Mouse (Mus musculus): ENCODE data around the gene Mthfsd. TPM values are rescaled to one million over a fixed set of nuclear protein-coding genes. Genes with fewer than 3 reads are reported as not detected.

Gene Mthfsd
- polyA plus RNA-seq, 1 experiment from 2014 or later, result 48.9 TPM

DNA sequence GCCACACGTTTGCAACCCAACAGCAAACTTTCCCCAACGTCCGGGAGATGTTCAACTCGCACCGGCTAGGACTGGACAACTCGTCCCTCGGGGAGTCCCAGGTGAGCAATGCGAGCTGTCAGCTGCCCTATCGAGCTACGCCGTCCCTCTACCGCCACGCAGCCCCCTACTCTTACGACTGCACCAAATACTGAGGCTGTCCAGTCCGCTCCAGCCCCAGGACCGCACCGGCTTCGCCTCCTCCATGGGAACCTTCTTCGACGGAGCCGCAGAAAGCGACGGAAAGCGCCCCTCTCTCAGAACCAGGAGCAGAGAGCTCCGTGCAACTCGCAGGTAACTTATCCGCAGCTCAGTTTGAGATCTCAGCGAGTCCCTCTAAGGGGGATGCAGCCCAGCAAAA lies 9.7 kb upstream of the Mthfsd start:
- Histone ChIP-seq H3K36me3 (ENCODE audit: control insufficient read depth, insufficient read depth, low read length) (no peaks in the 10 kb centered on the region), H3K27ac (ENCODE audit: low read length) (no peak overlapping the region), H3K4me3 (ENCODE audit: low read length) (peak overlapping the region; percentile 18; the same call in 1 of the 2 replicates), H3K4me1 (ENCODE audit: control insufficient read depth, insufficient read depth, low read length) (peaks cover 15% of the 10 kb centered on the region), H3K9me3 (ENCODE audit: control insufficient read depth, low read length) (0 out of 2 replicates have a peak, but pooled peaks cover 3% of the 10 kb centered on the region), H3K27me3 (replicated peaks; ENCODE audit: control insufficient read depth, insufficient read depth, low read length) (peaks cover 80% of the 10 kb centered on the region), H3K4me2 (ENCODE audit: low read depth, low read length) (peak overlapping the region; percentile 90; the same call in 1 of the 2 replicates), H3K9ac (ENCODE audit: low read depth, low read length) (no peak overlapping the region)
- ATAC-seq, result no peak
- 1% methylated on average over 28 of the region's 28 CpGs for WGBS

DNA sequence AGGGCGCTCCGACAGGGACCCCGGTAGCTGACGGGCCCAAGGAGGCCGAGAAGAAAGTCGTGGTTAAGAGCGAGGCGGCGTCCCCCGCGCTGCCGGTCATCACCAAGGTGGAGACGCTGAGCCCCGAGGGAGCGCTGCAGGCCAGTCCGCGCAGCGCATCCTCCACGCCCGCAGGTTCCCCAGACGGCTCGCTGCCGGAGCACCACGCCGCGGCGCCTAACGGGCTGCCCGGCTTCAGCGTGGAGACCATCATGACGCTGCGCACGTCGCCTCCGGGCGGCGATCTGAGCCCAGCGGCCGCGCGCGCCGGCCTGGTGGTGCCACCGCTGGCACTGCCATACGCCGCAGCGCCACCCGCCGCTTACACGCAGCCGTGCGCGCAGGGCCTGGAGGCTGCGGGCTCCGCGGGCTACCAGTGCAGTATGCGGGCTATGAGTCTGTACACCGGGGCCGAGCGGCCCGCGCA lies 9.0 kb upstream of the Mthfsd start:
- H3K9ac ChIP-seq (ENCODE audit: low read depth, low read length), result no peak overlapping the region
- WGBS, result 1% methylated on average over 62 of the region's 62 CpGs
- H3K27ac ChIP-seq (ENCODE audit: low read length), result no peak overlapping the region
- H3K4me2 ChIP-seq (ENCODE audit: low read depth, low read length), result peak overlapping the region; percentile 90
- ATAC-seq, result no peak
- H3K4me1 ChIP-seq (ENCODE audit: control insufficient read depth, insufficient read depth, low read length), result peaks cover 15% of the 10 kb centered on the region
- H3K36me3 ChIP-seq (ENCODE audit: control insufficient read depth, insufficient read depth, low read length), result no peaks in the 10 kb centered on the region
- 0 out of 2 replicates have a peak, but pooled peaks cover 3% of the 10 kb centered on the region for H3K9me3 ChIP-seq (ENCODE audit: control insufficient read depth, low read length)
- H3K4me3 ChIP-seq (ENCODE audit: low read length), result peak overlapping the region; percentile 58
- peaks cover 73% of the 10 kb centered on the region for H3K27me3 ChIP-seq (replicated peaks; ENCODE audit: control insufficient read depth, insufficient read depth, low read length)

DNA sequence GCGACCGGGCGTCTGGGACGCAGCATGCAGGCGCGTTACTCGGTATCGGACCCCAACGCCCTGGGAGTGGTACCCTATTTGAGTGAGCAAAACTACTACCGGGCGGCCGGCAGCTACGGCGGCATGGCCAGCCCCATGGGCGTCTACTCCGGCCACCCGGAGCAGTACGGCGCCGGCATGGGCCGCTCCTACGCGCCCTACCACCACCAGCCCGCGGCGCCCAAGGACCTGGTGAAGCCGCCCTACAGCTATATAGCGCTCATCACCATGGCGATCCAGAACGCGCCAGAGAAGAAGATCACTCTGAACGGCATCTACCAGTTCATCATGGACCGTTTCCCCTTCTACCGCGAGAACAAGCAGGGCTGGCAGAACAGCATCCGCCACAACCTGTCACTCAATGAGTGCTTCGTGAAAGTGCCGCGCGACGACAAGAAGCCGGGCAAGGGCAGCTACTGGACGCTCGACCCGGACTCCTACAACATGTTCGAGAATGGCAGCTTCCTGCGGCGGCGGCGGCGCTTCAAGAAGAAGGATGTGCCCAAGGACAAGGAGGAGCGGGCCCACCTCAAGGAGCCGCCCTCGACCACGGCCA lies 8.5 kb upstream of the Mthfsd start:
- Histone ChIP-seq H3K9me3 (ENCODE audit: control insufficient read depth, low read length) (0 out of 2 replicates have a peak, but pooled peaks cover 3% of the 10 kb centered on the region), H3K27me3 (replicated peaks; ENCODE audit: control insufficient read depth, insufficient read depth, low read length) (peaks cover 69% of the 10 kb centered on the region), H3K4me2 (ENCODE audit: low read depth, low read length) (peak overlapping the region; percentile 90), H3K27ac (ENCODE audit: low read length) (no peak overlapping the region), H3K4me3 (ENCODE audit: low read length) (peak overlapping the region; percentile 58), H3K4me1 (ENCODE audit: control insufficient read depth, insufficient read depth, low read length) (peaks cover 15% of the 10 kb centered on the region), H3K9ac (ENCODE audit: low read depth, low read length) (peak overlapping the region; percentile 61), H3K36me3 (ENCODE audit: control insufficient read depth, insufficient read depth, low read length) (no peaks in the 10 kb centered on the region)
- peak; percentile 39; the same call in 1 of the 2 replicates for ATAC-seq
- WGBS, result under 1% methylated on average over 51 of the region's 55 CpGs

DNA sequence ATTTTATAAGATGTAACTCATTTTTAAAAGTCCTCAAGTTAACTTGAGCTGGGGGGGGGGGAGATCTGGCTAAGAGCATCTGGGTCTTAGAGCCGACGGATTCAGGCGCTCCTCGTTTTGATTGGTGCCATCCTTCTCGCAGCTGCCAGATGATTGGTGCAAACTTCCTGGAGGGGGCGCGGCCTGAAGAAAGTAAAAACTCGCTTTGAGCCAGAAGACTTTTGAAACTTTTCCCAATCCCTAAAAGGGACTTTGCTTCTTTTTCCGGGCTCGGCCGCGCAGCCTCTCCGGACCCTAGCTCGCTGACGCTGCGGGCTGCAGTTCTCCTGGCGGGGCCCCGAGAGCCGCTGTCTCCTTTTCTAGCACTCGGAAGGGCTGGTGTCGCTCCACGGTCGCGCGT lies 7.8 kb upstream of the Mthfsd start, which contains the start of gene Foxc2:
Foxc2 (plus strand) TSS at position 224 of the 400 bp plus-strand sequence.
- Histone ChIP-seq H3K9me3 (ENCODE audit: control insufficient read depth, low read length) (0 out of 2 replicates have a peak, but pooled peaks cover 3% of the 10 kb centered on the region), H3K9ac (ENCODE audit: low read depth, low read length) (peak within 1 kb of the TSS; percentile 61), H3K27me3 (replicated peaks; ENCODE audit: control insufficient read depth, insufficient read depth, low read length) (peaks cover 63% of the 10 kb centered on the region), H3K4me1 (ENCODE audit: control insufficient read depth, insufficient read depth, low read length) (peaks cover 15% of the 10 kb centered on the region), H3K36me3 (ENCODE audit: control insufficient read depth, insufficient read depth, low read length) (no peaks in the 10 kb centered on the region), H3K27ac (ENCODE audit: low read length) (no peak within 1 kb of the TSS), H3K4me3 (ENCODE audit: low read length) (peak within 1 kb of the TSS; percentile 58), H3K4me2 (ENCODE audit: low read depth, low read length) (peak within 1 kb of the TSS; percentile 90)
- peak; percentile 71 for ATAC-seq
- WGBS, result under 1% methylated on average over 25 of the region's 25 CpGs

DNA sequence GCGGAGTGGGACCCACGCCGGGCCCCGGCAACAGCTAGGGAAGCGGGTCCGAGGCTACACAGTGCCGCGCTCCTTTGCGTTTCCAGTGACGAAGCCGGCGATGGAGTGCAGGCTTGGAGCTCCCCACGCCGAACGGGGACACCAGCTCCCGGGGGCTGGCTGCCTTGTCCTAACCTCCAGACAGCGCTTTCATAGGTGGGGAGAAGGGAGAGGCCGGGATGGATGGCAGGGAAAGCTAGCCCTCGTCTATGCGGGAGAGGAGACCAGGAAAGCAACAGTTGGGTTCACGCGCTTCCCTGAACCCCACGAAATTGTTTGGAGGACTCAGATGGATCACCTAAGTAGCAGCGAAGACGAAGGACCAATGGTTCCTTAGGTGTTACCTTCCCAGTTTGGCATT lies 6.9 kb upstream of the Mthfsd start:
- H3K9ac ChIP-seq (ENCODE audit: low read depth, low read length), result no peak overlapping the region
- no peak overlapping the region for H3K4me2 ChIP-seq (ENCODE audit: low read depth, low read length)
- H3K27me3 ChIP-seq (replicated peaks; ENCODE audit: control insufficient read depth, insufficient read depth, low read length), result peaks cover 60% of the 10 kb centered on the region
- no peak for ATAC-seq
- 0 out of 2 replicates have a peak, but pooled peaks cover 3% of the 10 kb centered on the region for H3K9me3 ChIP-seq (ENCODE audit: control insufficient read depth, low read length)
- no peak overlapping the region for H3K4me3 ChIP-seq (ENCODE audit: low read length)
- H3K27ac ChIP-seq (ENCODE audit: low read length), result no peak overlapping the region
- no peaks in the 10 kb centered on the region for H3K36me3 ChIP-seq (ENCODE audit: control insufficient read depth, insufficient read depth, low read length)
- WGBS, result 3% methylated on average over 25 of the region's 25 CpGs
- H3K4me1 ChIP-seq (ENCODE audit: control insufficient read depth, insufficient read depth, low read length), result peaks cover 15% of the 10 kb centered on the region

DNA sequence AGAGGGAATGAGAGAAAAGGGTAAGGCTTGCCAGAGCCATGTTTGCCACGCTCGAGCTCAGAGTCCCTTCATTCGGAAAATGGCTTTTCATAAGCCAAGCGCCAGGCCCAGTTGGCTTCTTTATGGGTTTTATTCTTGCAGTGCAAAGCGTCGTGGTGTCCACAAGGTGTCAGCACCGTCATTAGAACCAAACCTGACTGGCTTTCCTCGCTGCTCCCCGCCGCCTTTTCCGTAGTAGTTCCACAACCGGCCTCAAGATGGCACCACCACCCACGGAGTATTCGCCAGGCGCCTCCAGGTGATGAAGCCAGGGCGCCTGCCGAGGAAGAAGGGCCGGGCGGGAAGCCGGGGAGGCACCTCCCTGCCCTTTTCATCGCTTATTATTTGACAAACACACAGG lies 5.1 kb upstream of the Mthfsd start:
- Histone ChIP-seq H3K4me3 (ENCODE audit: low read length) (no peak overlapping the region), H3K9me3 (ENCODE audit: control insufficient read depth, low read length) (0 out of 2 replicates have a peak, but pooled peaks cover 3% of the 10 kb centered on the region), H3K27ac (ENCODE audit: low read length) (no peak overlapping the region), H3K9ac (ENCODE audit: low read depth, low read length) (no peak overlapping the region), H3K4me1 (ENCODE audit: control insufficient read depth, insufficient read depth, low read length) (peaks cover 15% of the 10 kb centered on the region), H3K4me2 (ENCODE audit: low read depth, low read length) (no peak overlapping the region), H3K36me3 (ENCODE audit: control insufficient read depth, insufficient read depth, low read length) (no peaks in the 10 kb centered on the region), H3K27me3 (replicated peaks; ENCODE audit: control insufficient read depth, insufficient read depth, low read length) (peaks cover 46% of the 10 kb centered on the region)
- peak; percentile 66 for ATAC-seq
- 1% methylated on average over 21 of the region's 21 CpGs for WGBS

DNA sequence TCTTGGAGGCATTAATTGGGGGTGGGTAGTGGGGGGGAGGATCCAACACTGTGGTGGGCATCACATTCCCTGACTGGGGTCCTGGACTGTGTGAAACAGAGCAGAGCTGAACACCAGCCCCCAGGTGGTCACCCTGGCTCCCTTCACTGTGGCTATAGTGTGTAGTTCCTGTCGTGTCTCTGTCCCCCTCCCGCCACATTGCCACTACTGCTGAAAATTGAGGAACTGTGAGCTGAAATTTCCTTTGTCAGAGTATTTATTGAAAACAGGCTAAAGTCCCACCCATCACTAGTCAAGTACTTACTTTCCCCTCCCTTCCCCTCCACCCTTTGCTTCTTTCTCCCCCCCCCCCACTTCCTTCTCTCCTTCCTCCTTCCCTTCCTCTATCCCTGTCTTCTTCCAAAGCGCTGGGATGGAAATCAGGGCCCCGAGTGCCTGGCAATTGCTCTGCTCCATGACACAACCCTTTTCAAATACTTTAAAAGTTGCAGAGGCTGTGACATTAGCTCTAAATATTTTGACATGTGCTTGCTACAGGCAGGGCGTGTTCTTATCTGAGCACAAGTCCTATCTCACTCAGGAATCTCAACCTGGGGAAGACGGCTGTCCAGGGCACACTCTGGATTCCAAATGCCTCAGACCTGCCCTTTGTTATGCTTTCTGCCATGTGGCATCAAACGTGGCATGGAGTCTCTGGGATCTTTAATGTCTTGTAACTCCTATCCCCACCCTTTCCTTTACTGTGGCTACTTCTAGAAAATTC lies 3.1 kb upstream of the Mthfsd start:
- H3K4me2 ChIP-seq (ENCODE audit: low read depth, low read length), result no peak overlapping the region
- H3K27me3 ChIP-seq (replicated peaks; ENCODE audit: control insufficient read depth, insufficient read depth, low read length), result peaks cover 27% of the 10 kb centered on the region
- no peak for ATAC-seq
- H3K9ac ChIP-seq (ENCODE audit: low read depth, low read length), result no peak overlapping the region
- no peak overlapping the region for H3K27ac ChIP-seq (ENCODE audit: low read length)
- H3K4me3 ChIP-seq (ENCODE audit: low read length), result no peak overlapping the region
- H3K36me3 ChIP-seq (ENCODE audit: control insufficient read depth, insufficient read depth, low read length), result no peaks in the 10 kb centered on the region
- H3K4me1 ChIP-seq (ENCODE audit: control insufficient read depth, insufficient read depth, low read length), result peaks cover 11% of the 10 kb centered on the region
- H3K9me3 ChIP-seq (ENCODE audit: control insufficient read depth, low read length), result no peaks in the 10 kb centered on the region
- WGBS, result 42% methylated on average over 7 of the region's 7 CpGs

DNA sequence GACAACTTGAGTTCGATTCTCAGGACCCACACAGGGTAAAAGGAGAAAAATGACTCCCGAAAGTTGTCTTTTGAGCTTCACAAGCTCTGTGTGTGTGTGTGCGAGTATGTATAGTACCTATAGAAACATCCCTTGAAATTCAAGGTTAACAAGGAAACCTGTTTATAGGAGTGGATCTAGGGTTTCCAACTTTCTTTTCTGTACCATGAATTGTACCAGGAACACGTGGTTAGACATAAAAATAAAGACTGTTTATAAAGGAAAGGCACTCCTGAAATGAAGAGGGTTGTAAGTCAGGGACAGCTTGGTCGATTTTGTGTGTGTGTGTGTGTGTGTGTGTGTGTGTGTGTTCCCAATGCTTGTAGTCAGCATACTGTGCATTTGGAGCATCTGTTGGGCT lies 465 bp upstream of the Mthfsd start:
- Histone ChIP-seq H3K9me3 (ENCODE audit: control insufficient read depth, low read length) (no peaks in the 10 kb centered on the region), H3K4me2 (ENCODE audit: low read depth, low read length) (peak overlapping the region; percentile 91), H3K27ac (ENCODE audit: low read length) (0 out of 2 replicates have a peak overlapping the region, but pooled peaks have one; percentile 2), H3K4me3 (ENCODE audit: low read length) (peak overlapping the region; percentile 89), H3K27me3 (replicated peaks; ENCODE audit: control insufficient read depth, insufficient read depth, low read length) (peaks cover 6% of the 10 kb centered on the region), H3K36me3 (ENCODE audit: control insufficient read depth, insufficient read depth, low read length) (no peaks in the 10 kb centered on the region), H3K9ac (ENCODE audit: low read depth, low read length) (peak overlapping the region; percentile 65), H3K4me1 (ENCODE audit: control insufficient read depth, insufficient read depth, low read length) (peaks cover 9% of the 10 kb centered on the region)
- 11% methylated on average over 5 of the region's 5 CpGs for WGBS
- ATAC-seq, result no peak

DNA sequence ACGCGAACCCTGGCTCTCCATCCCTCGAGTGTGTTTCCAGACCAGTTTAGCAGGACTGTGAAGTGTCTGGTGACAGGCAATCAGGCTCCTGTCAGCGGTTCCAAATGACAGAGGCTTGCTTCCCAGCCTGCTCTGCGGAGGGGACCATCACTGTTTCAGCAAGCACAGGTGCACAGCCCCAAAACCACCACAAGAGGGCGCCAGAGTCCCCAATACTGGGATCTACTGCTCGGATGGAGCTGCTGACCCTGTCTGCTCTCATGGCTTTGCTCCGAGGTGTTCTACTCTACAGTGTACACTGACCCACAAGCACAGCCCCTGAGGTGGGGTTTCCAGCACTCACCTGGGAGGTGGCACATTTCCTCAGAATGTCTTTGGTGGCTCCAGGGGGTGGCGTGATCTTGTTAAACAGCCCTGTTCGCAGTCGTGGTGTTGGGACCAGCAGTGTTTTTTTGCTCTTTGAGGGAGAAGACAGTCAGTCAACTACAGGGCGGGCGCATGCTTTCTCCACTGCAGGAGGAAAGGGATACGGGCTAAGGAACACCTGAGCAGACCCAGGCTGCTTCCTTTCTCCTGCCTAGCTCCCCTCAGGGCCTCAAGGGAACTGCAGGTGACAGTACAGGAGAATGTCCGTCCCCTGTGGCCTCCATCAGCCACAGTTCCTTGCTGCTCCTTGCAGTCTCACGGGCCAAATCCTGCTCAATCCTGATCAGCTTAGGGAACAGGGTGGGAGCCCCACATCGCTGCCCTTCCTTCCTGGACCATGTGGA lies 4.0 kb downstream of the Mthfsd start:
- H3K4me1 ChIP-seq (ENCODE audit: control insufficient read depth, insufficient read depth, low read length), result peaks cover 9% of the 10 kb centered on the region
- no peaks in the 10 kb centered on the region for H3K27me3 ChIP-seq (replicated peaks; ENCODE audit: control insufficient read depth, insufficient read depth, low read length)
- WGBS, result 48% methylated on average over 17 of the region's 17 CpGs
- ATAC-seq, result no peak
- H3K9ac ChIP-seq (ENCODE audit: low read depth, low read length), result no peak overlapping the region
- no peaks in the 10 kb centered on the region for H3K9me3 ChIP-seq (ENCODE audit: control insufficient read depth, low read length)
- no peak overlapping the region for H3K4me2 ChIP-seq (ENCODE audit: low read depth, low read length)
- no peak overlapping the region for H3K27ac ChIP-seq (ENCODE audit: low read length)
- peaks cover 19% of the 10 kb centered on the region for H3K36me3 ChIP-seq (ENCODE audit: control insufficient read depth, insufficient read depth, low read length)
- no peak overlapping the region for H3K4me3 ChIP-seq (ENCODE audit: low read length)
